Mouse (Mus musculus): ENCODE results near the gene Lrrc4. TPM values are rescaled to one million over a fixed set of nuclear protein-coding genes. Genes with fewer than 3 reads are reported as not detected.

The Lrrc4 gene
- polyA plus RNA-seq, 1 experiment, result 51.6 TPM

GRCm38 (mm10) chr6:28842375-28843276 is 11.1 kb upstream of the Lrrc4 start:
- no peaks in the 10 kb centered on the region for H3K27me3 ChIP-seq (ENCODE audit: control insufficient read depth, insufficient read depth, low read length)
- WGBS, result 66% methylated on average over 4 of the region's 4 CpGs
- no peak for TF ChIP-seq POLR2A (IDR thresholded peaks at IDR 0.05; ENCODE audit: borderline replicate concordance, insufficient read depth, low read length)
- TF ChIP-seq CTCF (IDR thresholded peaks at IDR 0.05; ENCODE audit: borderline replicate concordance, insufficient read depth, low read depth, low read length), result no peak
- H3K4me3 ChIP-seq (replicated peaks; ENCODE audit: insufficient read depth, low read depth, low read length), result no peak overlapping the region
- DNase-seq, result peak; percentile 39 to 64
- H3K4me1 ChIP-seq (ENCODE audit: control insufficient read depth, insufficient read depth, low read length), result peaks cover 2% of the 10 kb centered on the region
- peak overlapping the region; percentile 4; the same call in 1 of the 2 replicates for H3K27ac ChIP-seq (ENCODE audit: insufficient read depth, low read length)

- TF ChIP-seq CTCF (IDR thresholded peaks at IDR 0.05; ENCODE audit: borderline replicate concordance, insufficient read depth, low read depth, low read length), result no peak
- TF ChIP-seq POLR2A (IDR thresholded peaks at IDR 0.05; ENCODE audit: borderline replicate concordance, insufficient read depth, low read length), result no peak
- 52% methylated on average over 3 of the region's 3 CpGs for WGBS
- H3K27me3 ChIP-seq (ENCODE audit: control insufficient read depth, insufficient read depth, low read length), result no peaks in the 10 kb centered on the region
- H3K27ac ChIP-seq (ENCODE audit: insufficient read depth, low read length), result no peak overlapping the region
- H3K4me1 ChIP-seq (ENCODE audit: control insufficient read depth, insufficient read depth, low read length), result no peaks in the 10 kb centered on the region; the same call in 1 of the 2 replicates
- no peak for DNase-seq
- no peak overlapping the region for H3K4me3 ChIP-seq (replicated peaks; ENCODE audit: insufficient read depth, low read depth, low read length)
These were observed 10.0 kb upstream of the Lrrc4 start for GRCm38 (mm10) chr6:28841569-28841968.

GRCm38 (mm10) chr6:28836600-28836999 is 5.1 kb upstream of the Lrrc4 start:
- no peak for DNase-seq
- no peak overlapping the region for H3K27ac ChIP-seq (ENCODE audit: insufficient read depth, low read length)
- no peaks in the 10 kb centered on the region for H3K27me3 ChIP-seq (ENCODE audit: control insufficient read depth, insufficient read depth, low read length)
- no peak overlapping the region for H3K4me3 ChIP-seq (replicated peaks; ENCODE audit: insufficient read depth, low read depth, low read length)
- TF ChIP-seq CTCF (IDR thresholded peaks at IDR 0.05; ENCODE audit: borderline replicate concordance, insufficient read depth, low read depth, low read length) (peak; percentile 49), POLR2A (IDR thresholded peaks at IDR 0.05; ENCODE audit: borderline replicate concordance, insufficient read depth, low read length) (no peak)
- no peaks in the 10 kb centered on the region; the same call in 1 of the 2 replicates for H3K4me1 ChIP-seq (ENCODE audit: control insufficient read depth, insufficient read depth, low read length)

GRCm38 (mm10) chr6:28834046-28834445 is 2.5 kb upstream of the Lrrc4 start:
- WGBS, result 59% methylated on average over 2 of the region's 2 CpGs
- no peak for DNase-seq
- peak overlapping the region; percentile 99 for H3K4me3 ChIP-seq (replicated peaks; ENCODE audit: insufficient read depth, low read depth, low read length)
- no peak for TF ChIP-seq CTCF (IDR thresholded peaks at IDR 0.05; ENCODE audit: borderline replicate concordance, insufficient read depth, low read depth, low read length)
- TF ChIP-seq POLR2A (IDR thresholded peaks at IDR 0.05; ENCODE audit: borderline replicate concordance, insufficient read depth, low read length), result no peak
- H3K27me3 ChIP-seq (ENCODE audit: control insufficient read depth, insufficient read depth, low read length), result no peaks in the 10 kb centered on the region
- H3K27ac ChIP-seq (ENCODE audit: insufficient read depth, low read length), result peak overlapping the region; percentile 40
- peaks cover 4% of the 10 kb centered on the region; the same call in 1 of the 2 replicates for H3K4me1 ChIP-seq (ENCODE audit: control insufficient read depth, insufficient read depth, low read length)

- Histone ChIP-seq H3K27me3 (ENCODE audit: control insufficient read depth, insufficient read depth, low read length) (no peaks in the 10 kb centered on the region), H3K4me1 (ENCODE audit: control insufficient read depth, insufficient read depth, low read length) (peaks cover 4% of the 10 kb centered on the region; the same call in 1 of the 2 replicates), H3K4me3 (replicated peaks; ENCODE audit: insufficient read depth, low read depth, low read length) (peak overlapping the region; percentile 99), H3K27ac (ENCODE audit: insufficient read depth, low read length) (peak overlapping the region; percentile 40)
- TF ChIP-seq POLR2A (IDR thresholded peaks at IDR 0.05; ENCODE audit: borderline replicate concordance, insufficient read depth, low read length) (peak; percentile 57), CTCF (IDR thresholded peaks at IDR 0.05; ENCODE audit: borderline replicate concordance, insufficient read depth, low read depth, low read length) (no peak)
- WGBS, result under 1% methylated on average over 43 of the region's 43 CpGs
- peak; percentile 82 for DNase-seq
These were observed 1.9 kb upstream of the Lrrc4 start for GRCm38 (mm10) chr6:28833380-28833822.

GRCm38 (mm10) chr6:28832751-28833291 is 1.3 kb upstream of the Lrrc4 start:
- DNase-seq, result peak; percentile 75 to 79
- Histone ChIP-seq H3K4me3 (replicated peaks; ENCODE audit: insufficient read depth, low read depth, low read length) (peak overlapping the region; percentile 99), H3K27me3 (ENCODE audit: control insufficient read depth, insufficient read depth, low read length) (no peaks in the 10 kb centered on the region), H3K27ac (ENCODE audit: insufficient read depth, low read length) (peak overlapping the region; percentile 96), H3K4me1 (ENCODE audit: control insufficient read depth, insufficient read depth, low read length) (peaks cover 4% of the 10 kb centered on the region; the same call in 1 of the 2 replicates)
- TF ChIP-seq POLR2A (IDR thresholded peaks at IDR 0.05; ENCODE audit: borderline replicate concordance, insufficient read depth, low read length) (no peak), CTCF (IDR thresholded peaks at IDR 0.05; ENCODE audit: borderline replicate concordance, insufficient read depth, low read depth, low read length) (no peak)
- under 1% methylated on average over 56 of the region's 58 CpGs for WGBS

- peak overlapping the region; percentile 96 for H3K27ac ChIP-seq (ENCODE audit: insufficient read depth, low read length)
- TF ChIP-seq POLR2A (IDR thresholded peaks at IDR 0.05; ENCODE audit: borderline replicate concordance, insufficient read depth, low read length), result no peak
- TF ChIP-seq CTCF (IDR thresholded peaks at IDR 0.05; ENCODE audit: borderline replicate concordance, insufficient read depth, low read depth, low read length), result no peak
- peak; percentile 69 to 75 for DNase-seq
- under 1% methylated on average over 82 of the region's 82 CpGs for WGBS
- H3K27me3 ChIP-seq (ENCODE audit: control insufficient read depth, insufficient read depth, low read length), result no peaks in the 10 kb centered on the region
- H3K4me1 ChIP-seq (ENCODE audit: control insufficient read depth, insufficient read depth, low read length), result peaks cover 4% of the 10 kb centered on the region; the same call in 1 of the 2 replicates
- peak overlapping the region; percentile 99 for H3K4me3 ChIP-seq (replicated peaks; ENCODE audit: insufficient read depth, low read depth, low read length)
These were observed 555 bp upstream of the Lrrc4 start for GRCm38 (mm10) chr6:28831854-28832750.

Data from cerebellum, adult 2 months (tissue).